Mouse (Mus musculus) adrenal gland, adult 8-10 months (tissue): ENCODE measurements around the gene Rexo5. TPM values are rescaled to one million over a fixed set of nuclear protein-coding genes. Genes with fewer than 3 reads are reported as not detected.

ENCODE experiments used
- DNase-seq: peaks from one replicate; pipeline ENCODE4 v3.0.0; 2022
- total RNA-seq, 4 experiments: library from RNA; stranded (reverse); gene quantifications; 2 replicates each; pipeline ENCODE4 v1.2.4; 2022

The Rexo5 gene
- total RNA-seq, 4 experiments from 2014 or later: 5.1 to 11.7 (median 9.6) TPM

DNA sequence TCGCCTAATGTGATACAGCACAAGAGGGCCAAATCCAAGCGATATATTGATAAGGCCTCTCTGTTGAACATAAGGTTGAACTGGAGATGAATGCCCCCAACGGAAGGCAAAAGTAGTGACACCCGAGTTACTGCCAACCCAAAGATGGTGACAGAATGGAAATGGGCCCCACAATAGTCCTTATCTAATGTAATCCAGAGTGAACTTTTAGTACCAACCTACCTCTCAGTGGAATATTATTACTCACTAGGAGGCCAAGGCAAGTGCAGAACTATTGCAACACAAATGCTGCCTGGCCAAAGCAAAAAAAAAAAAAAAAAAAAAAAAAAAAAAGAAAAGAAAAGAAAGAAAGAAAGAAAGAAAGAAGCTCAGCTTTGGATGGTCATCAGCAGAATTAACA lies 98.9 kb downstream of the Rexo5 start:
- DNase-seq: no peak

DNA sequence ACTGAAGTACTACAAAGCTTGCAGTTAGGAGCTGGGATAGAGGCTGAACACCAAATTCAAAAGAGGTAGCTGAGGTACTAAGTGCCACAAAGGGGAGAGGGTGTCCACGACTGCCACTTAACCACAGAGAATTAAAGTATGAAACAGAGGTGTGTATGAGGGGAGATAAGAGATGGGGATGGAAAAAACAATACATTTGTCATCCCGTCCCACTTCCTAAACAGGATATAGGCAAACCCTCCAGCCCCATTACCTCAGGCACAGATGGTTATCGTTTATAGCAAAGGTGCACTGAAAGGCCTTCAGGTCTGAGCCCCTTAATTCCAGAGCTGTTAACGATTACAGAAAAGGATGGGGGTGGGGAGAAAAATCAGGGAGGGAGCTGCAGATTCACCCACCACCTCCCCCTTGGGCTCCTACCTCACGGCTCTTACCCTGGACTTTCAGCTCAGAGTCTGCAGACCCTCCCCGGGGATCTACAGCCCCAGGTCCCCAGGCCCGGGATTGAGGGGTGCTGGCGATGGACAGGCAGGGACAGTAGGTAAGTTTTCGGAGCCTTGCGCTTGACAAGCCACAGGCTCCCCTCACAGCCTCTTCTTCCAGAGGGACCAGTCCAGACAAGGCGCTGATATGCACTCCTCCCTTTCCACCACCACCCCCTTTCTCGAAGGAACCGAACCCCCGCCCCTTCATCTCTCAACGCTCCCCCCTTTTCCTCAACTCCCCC lies 101.2 kb downstream of the Rexo5 start:
- DNase-seq: no peak

DNA sequence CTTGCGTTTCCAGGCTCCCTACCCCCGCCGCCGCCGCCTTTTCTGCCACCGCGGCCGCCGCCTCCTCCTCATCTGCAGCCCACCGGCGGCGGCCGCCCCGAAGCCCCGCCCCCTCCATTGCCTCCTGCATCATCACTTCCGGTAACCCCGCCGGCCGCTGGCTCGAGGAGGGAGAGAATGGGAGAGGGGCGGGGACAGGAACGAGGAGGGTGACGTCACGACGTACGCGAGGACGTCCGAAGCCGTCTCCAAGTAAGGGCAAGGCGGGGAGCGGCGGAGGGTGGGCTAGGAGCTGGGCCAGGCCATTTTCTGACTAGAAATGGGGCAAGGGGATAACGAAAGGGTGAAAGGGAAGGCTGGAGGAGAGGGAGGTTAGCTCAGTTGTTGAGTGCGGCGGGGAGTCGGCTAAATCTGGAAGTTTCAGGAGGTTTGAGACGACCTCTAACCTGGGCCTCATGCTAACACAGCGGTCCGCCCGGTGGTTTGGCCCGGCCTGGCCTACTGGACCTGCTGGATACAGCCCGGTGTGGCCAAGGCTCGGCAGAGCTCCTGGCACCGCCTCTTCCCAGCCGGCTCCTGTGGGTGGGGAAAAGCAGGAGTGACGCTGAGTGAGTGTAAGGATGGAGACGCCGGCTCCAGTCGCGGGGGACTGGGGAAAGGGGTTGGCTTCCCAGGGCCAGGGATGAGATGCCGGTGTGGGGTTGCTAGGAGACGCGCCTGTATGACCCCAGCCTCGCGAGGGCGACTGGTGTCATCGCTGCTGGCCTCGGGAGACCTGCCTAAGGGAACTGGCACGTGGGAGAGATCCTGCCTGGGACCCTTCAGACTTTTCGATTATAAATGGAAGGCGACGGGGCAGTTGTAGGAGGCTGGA lies 102.1 kb downstream of the Rexo5 start, which contains the start of the genes Lyrm1 and Dcun1d3:
Gene Lyrm1, plus strand, starts transcription at position 223 of the 874 bp plus-strand sequence.
Gene Dcun1d3, minus strand, starts transcription at position 660 of the 874 bp plus-strand sequence.
- DNase-seq: peak; percentile 97

- DNase-seq: no peak
Observed at GRCm38 (mm10) chr7:119897521-119898109, 103.8 kb downstream of the Rexo5 start.

DNA sequence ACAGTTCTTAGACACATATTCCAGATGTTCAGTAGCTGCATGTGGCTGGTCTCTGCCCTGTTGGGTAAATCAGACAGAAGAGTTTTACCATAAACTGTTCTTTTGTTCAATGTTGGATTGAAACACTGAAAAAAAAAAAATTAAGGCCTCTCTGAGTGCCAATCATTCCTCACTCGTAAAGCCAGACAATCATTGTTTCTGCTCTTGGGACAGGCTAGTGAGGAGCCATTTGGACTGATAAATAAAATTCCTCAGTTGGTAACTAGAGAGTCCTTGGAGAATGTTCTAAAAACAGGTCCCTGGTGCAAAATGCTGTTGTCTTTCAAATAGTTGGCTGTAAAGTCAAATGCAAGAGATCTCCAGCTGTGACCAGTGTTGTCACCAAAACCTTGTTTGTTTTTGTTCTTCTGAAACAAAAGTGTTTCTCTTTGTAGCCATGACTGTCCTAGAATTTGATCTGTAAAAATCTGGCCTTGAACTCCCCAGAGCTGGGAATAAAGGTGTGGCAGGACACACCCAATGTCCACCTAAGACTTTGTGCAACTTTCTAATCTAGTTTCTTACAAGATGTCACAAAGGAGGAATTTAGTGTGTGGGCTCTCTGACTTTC lies 104.5 kb downstream of the Rexo5 start:
- no peak for DNase-seq

Other genes starting within 250 kb of the Rexo5 start
- gene Acsm2, start 239.7 kb upstream of the Rexo5 start, total RNA-seq: not detected
- gene Acsm1, start 187.0 kb upstream of the Rexo5 start, total RNA-seq: not detected
- not detected for gene Acsm4, start 104.0 kb upstream of the Rexo5 start, total RNA-seq
- gene Thumpd1, start 73.2 kb upstream of the Rexo5 start, total RNA-seq: 10 to 100 TPM; 36.0 to 42.5 (median 39.1) TPM
- gene Acsm3, start 33.1 kb upstream of the Rexo5 start, total RNA-seq: 10 to 100 TPM in 2 of 4 experiments, 1 to 10 TPM in 2; 3.2 to 37.5 (median 17.3) TPM
- 1 to 10 TPM; 5.5 to 9.3 (median 6.7) TPM for gene Eri2, start 52 bp downstream of the Rexo5 start, total RNA-seq
- gene Lyrm1, start 101.9 kb downstream of the Rexo5 start, total RNA-seq: 1 to 10 TPM; 5.7 to 6.9 (median 5.8) TPM
- gene Dcun1d3, start 102.3 kb downstream of the Rexo5 start, total RNA-seq: 10 to 100 TPM; 21.8 to 35.5 (median 26.6) TPM